Mouse (Mus musculus): Measurements from ENCODE around the gene Crtac1. TPM values are rescaled to one million over a fixed set of nuclear protein-coding genes. Genes with fewer than 3 reads are reported as not detected.

Gene Crtac1
- polyA plus RNA-seq, 1 experiment = not detected

- no peak overlapping the region for H3K4me3 ChIP-seq (ENCODE audit: insufficient read depth, low read length)
Measured at GRCm38 (mm10) chr19:42303210-42303813, 128.3 kb downstream of the Crtac1 start.

GRCm38 (mm10) chr19:42293216-42293615, 138.4 kb downstream of the Crtac1 start:
- H3K27ac ChIP-seq (ENCODE audit: insufficient read depth, low read length) = no peak overlapping the region
- TF ChIP-seq CTCF (IDR thresholded peaks at IDR 0.05; ENCODE audit: borderline replicate concordance, insufficient read depth, low read length) (no peak), POLR2A (IDR thresholded peaks at IDR 0.05; ENCODE audit: low read depth, low read length) (no peak)

More at GRCm38 (mm10) chr19:42303210-42303813, 128.3 kb downstream of the Crtac1 start:
- Histone ChIP-seq H3K27ac (ENCODE audit: insufficient read depth, low read length) (no peak overlapping the region), H3K4me1 (ENCODE audit: control insufficient read depth, insufficient read depth, low read length) (no peaks in the 10 kb centered on the region)
- TF ChIP-seq POLR2A (IDR thresholded peaks at IDR 0.05; ENCODE audit: low read depth, low read length) (no peak), CTCF (IDR thresholded peaks at IDR 0.05; ENCODE audit: borderline replicate concordance, insufficient read depth, low read length) (no peak)

GRCm38 (mm10) chr19:42292106-42292505, 139.5 kb downstream of the Crtac1 start:
- Histone ChIP-seq H3K4me1 (ENCODE audit: control insufficient read depth, insufficient read depth, low read length) (no peaks in the 10 kb centered on the region), H3K4me3 (ENCODE audit: insufficient read depth, low read length) (no peak overlapping the region), H3K27ac (ENCODE audit: insufficient read depth, low read length) (no peak overlapping the region)
- TF ChIP-seq CTCF (IDR thresholded peaks at IDR 0.05; ENCODE audit: borderline replicate concordance, insufficient read depth, low read length) (no peak), POLR2A (IDR thresholded peaks at IDR 0.05; ENCODE audit: low read depth, low read length) (no peak)

More at GRCm38 (mm10) chr19:42293216-42293615, 138.4 kb downstream of the Crtac1 start:
- Histone ChIP-seq H3K4me3 (ENCODE audit: insufficient read depth, low read length) (no peak overlapping the region), H3K4me1 (ENCODE audit: control insufficient read depth, insufficient read depth, low read length) (no peaks in the 10 kb centered on the region)

- TF ChIP-seq CTCF (IDR thresholded peaks at IDR 0.05; ENCODE audit: borderline replicate concordance, insufficient read depth, low read length) (no peak), POLR2A (IDR thresholded peaks at IDR 0.05; ENCODE audit: low read depth, low read length) (no peak)
- Histone ChIP-seq H3K27ac (ENCODE audit: insufficient read depth, low read length) (no peak overlapping the region), H3K4me1 (ENCODE audit: control insufficient read depth, insufficient read depth, low read length) (no peaks in the 10 kb centered on the region), H3K4me3 (ENCODE audit: insufficient read depth, low read length) (no peak overlapping the region)
Measured at GRCm38 (mm10) chr19:42290954-42291661, 140.5 kb downstream of the Crtac1 start.

GRCm38 (mm10) chr19:42288361-42288760, 143.2 kb downstream of the Crtac1 start:
- no peak overlapping the region for H3K27ac ChIP-seq (ENCODE audit: insufficient read depth, low read length)
- H3K4me3 ChIP-seq (ENCODE audit: insufficient read depth, low read length) = no peak overlapping the region
- no peaks in the 10 kb centered on the region for H3K4me1 ChIP-seq (ENCODE audit: control insufficient read depth, insufficient read depth, low read length)
- TF ChIP-seq POLR2A (IDR thresholded peaks at IDR 0.05; ENCODE audit: low read depth, low read length) (no peak), CTCF (IDR thresholded peaks at IDR 0.05; ENCODE audit: borderline replicate concordance, insufficient read depth, low read length) (no peak)

GRCm38 (mm10) chr19:42284178-42284577, 147.4 kb downstream of the Crtac1 start:
- TF ChIP-seq POLR2A (IDR thresholded peaks at IDR 0.05; ENCODE audit: low read depth, low read length) (no peak), CTCF (IDR thresholded peaks at IDR 0.05; ENCODE audit: borderline replicate concordance, insufficient read depth, low read length) (no peak)
- H3K4me1 ChIP-seq (ENCODE audit: control insufficient read depth, insufficient read depth, low read length) = no peaks in the 10 kb centered on the region
- H3K4me3 ChIP-seq (ENCODE audit: insufficient read depth, low read length) = no peak overlapping the region
- no peak overlapping the region for H3K27ac ChIP-seq (ENCODE audit: insufficient read depth, low read length)

GRCm38 (mm10) chr19:42279611-42280010, 152.0 kb downstream of the Crtac1 start:
- TF ChIP-seq POLR2A (IDR thresholded peaks at IDR 0.05; ENCODE audit: low read depth, low read length) (no peak), CTCF (IDR thresholded peaks at IDR 0.05; ENCODE audit: borderline replicate concordance, insufficient read depth, low read length) (no peak)
- no peak overlapping the region for H3K4me3 ChIP-seq (ENCODE audit: insufficient read depth, low read length)
- no peak overlapping the region for H3K27ac ChIP-seq (ENCODE audit: insufficient read depth, low read length)
- no peaks in the 10 kb centered on the region for H3K4me1 ChIP-seq (ENCODE audit: control insufficient read depth, insufficient read depth, low read length)

- TF ChIP-seq CTCF (IDR thresholded peaks at IDR 0.05; ENCODE audit: borderline replicate concordance, insufficient read depth, low read length) (no peak), POLR2A (IDR thresholded peaks at IDR 0.05; ENCODE audit: low read depth, low read length) (no peak)
- no peaks in the 10 kb centered on the region for H3K4me1 ChIP-seq (ENCODE audit: control insufficient read depth, insufficient read depth, low read length)
Measured at GRCm38 (mm10) chr19:42278461-42278860, 153.1 kb downstream of the Crtac1 start.

GRCm38 (mm10) chr19:42277288-42277687, 154.3 kb downstream of the Crtac1 start:
- Histone ChIP-seq H3K27ac (ENCODE audit: insufficient read depth, low read length) (no peak overlapping the region), H3K4me1 (ENCODE audit: control insufficient read depth, insufficient read depth, low read length) (no peaks in the 10 kb centered on the region), H3K4me3 (ENCODE audit: insufficient read depth, low read length) (no peak overlapping the region)
- TF ChIP-seq CTCF (IDR thresholded peaks at IDR 0.05; ENCODE audit: borderline replicate concordance, insufficient read depth, low read length) (no peak), POLR2A (IDR thresholded peaks at IDR 0.05; ENCODE audit: low read depth, low read length) (no peak)

More at GRCm38 (mm10) chr19:42278461-42278860, 153.1 kb downstream of the Crtac1 start:
- Histone ChIP-seq H3K27ac (ENCODE audit: insufficient read depth, low read length) (no peak overlapping the region), H3K4me3 (ENCODE audit: insufficient read depth, low read length) (no peak overlapping the region)

Measured in embryonic fibroblast, embryonic 13.5 days (primary cell).